Mouse (Mus musculus): ENCODE measurements around the gene Kcnj8.

DNA sequence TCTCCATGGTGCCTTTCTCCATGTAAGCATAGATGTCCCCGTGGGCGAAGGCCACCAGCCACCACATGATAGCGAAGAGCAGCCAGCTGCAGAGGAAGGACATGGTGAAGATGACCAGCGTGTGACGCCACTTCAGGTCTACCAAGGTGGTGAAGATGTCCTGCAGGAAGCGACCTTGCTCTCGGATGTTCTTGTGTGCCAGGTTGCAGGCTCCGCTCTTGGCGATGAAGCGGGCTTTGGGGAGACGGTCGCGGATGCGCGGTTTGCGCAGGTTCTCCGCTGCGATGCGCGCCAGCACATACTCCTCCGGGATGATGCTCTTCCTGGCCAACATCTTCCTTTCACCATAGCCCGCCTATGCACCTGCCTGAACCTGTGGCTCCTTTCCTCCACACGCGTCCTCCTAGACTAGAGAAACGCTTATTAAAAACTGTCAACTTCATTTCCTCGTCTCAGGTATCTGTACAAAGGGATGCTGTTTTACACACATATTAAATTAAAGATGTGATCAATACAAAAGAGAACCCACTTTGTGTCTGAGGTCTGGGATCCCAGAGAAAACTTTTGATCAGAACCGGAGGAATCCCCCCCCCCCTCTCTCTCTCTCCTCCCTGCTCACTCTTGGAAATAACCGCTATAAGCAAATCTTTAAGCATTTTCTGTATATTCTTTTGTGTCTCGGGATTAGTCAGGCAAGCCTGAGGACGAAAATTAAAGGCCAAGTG is 1.2 kb downstream of the Kcnj8 start:
- TF ChIP-seq GATA1 (IDR thresholded peaks at IDR 0.05; ENCODE audit: borderline replicate concordance, low read length) (no peak), CTCF (IDR thresholded peaks at IDR 0.05; ENCODE audit: low read depth, low read length) (no peak), POLR2AphosphoS5 (IDR thresholded peaks at IDR 0.05; ENCODE audit: insufficient replicate concordance, low read depth, low read length) (no peak), GATA2 (IDR thresholded peaks at IDR 0.05; ENCODE audit: borderline replicate concordance, low read depth, low read length) (no peak)
